Mouse (Mus musculus) bone marrow macrophage, adult 2 months (primary cell): Measurements from ENCODE around the gene Card19.

Experiments
- CTCF ChIP-seq: IDR thresholded peaks from 2 replicates; pipeline ENCODE4 v1.5.1; 2012; ENCODE audit warnings: low read depth, mild to moderate bottlenecking, low read length, moderate library complexity
- POLR2A ChIP-seq: IDR thresholded peaks from 2 replicates; pipeline ENCODE4 v1.6.1; 2012; ENCODE audit warnings: mild to moderate bottlenecking, low read depth, low read length, borderline replicate concordance

DNA sequence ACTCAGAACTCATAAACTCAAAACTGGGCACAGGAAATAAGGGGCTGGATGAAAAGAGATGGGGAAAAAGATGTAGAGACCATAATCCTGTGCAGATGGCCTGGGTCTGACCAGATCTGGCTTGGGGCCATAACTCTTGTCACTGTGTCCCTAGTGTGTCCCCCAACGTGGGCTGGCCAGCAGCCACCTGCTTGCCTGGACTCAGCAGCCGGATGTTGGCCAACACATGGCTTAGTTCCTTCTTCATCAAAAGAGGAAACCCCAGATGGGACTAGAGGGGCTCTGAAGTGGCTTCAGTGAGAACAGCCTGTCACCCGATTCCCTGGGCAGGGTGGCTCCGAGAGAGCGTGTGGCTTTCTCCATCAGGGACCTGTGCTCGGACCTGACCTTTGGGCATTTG is 19.1 kb downstream of the Card19 start:
- TF ChIP-seq POLR2A = no peak
- no peak for TF ChIP-seq CTCF
